Mouse (Mus musculus) gastrocnemius, postnatal 4 days (tissue): ENCODE measurements around the gene Dapp1. TPM values are rescaled to one million over a fixed set of nuclear protein-coding genes. Genes with fewer than 3 reads are reported as not detected.
A peak's percentile ranks its signal among the peaks of the same experiment; 100 is the strongest.
"Not testable (repeated sequence)": the region's sequence is repeated elsewhere in the genome, so short reads cannot be mapped to it uniquely, and the experiment has no call there.

ENCODE experiments used
- DNase-seq, 2 experiments: peaks; one replicate each; pipeline ENCODE4 v3.0.0; 2021 to 2022; ENCODE audit warnings: low spot score in 2 of 2, mixed read lengths in 2 of 2
- total RNA-seq, 2 experiments: library from RNA; stranded (reverse); gene quantifications; 2 replicates each; pipeline ENCODE4 v1.2.3; 2021

Gene Dapp1
- total RNA-seq, 2 experiments from 2014 or later, result 2.6 to 3.4 TPM

DNA sequence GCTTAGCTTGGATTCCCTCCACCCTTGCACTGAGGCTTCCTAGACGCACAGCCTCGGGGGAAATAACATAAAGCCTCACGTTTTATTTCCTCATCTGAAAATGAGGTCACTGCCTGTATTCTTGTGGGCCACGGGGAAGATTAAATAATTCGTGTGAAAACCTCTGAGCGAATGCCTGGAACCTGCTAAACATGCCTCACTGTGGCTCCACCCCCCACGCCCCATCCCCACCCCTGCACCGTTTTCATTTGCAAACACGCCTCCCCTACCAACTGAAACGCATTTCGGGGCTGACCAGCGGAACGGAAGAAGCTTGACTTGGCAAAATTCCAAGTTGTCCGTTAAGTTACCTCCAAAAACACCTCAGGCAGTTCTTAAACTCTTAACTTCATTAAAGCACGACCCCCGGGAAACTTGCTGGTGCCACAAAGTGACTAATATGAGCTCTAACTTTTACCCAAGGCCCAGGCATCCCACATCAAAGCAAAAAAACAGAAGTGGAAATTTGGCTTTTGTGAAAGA is 25.7 kb downstream of the Dapp1 start:
- no peak for DNase-seq

- no peak for DNase-seq
These were observed 27.0 kb downstream of the Dapp1 start for GRCm38 (mm10) chr3:137954256-137954916.

GRCm38 (mm10) chr3:137952914-137953880 is 28.1 kb downstream of the Dapp1 start:
- DNase-seq, result peak in 1 of 2 experiments; percentile 22

DNA sequence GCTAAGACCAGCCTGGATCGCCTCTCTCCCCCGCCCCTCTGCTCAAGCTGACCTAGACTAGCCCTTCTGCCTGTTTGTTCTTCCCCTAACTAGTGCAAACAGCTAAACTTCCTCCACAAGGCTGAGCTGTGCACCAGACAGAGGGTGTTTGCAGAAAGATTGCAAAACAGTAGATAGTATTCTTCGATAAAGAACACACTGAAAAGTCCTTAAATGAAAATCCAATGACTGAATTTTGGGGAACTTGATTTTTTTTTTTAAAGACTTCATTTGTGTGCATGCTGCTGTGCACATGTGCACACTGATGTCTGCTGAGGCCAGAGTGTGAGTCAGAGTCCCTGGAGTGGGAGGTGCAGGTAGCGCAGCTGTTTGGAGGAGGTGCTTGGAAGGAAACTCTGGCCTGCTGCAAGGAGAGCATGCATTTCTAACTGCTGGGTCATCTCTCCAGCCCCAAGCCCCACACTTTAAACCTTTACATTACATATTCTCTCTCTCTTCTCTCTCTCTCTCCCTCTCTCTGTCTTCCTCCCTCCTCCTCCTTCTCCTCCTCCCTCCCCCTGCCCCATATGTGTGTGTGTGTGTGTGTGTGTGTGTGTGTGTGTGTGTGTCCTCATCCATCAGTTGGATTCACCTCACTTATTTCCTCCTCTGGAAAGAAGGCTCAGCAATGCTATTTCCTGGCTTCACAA is 29.0 kb downstream of the Dapp1 start:
- DNase-seq, result peak in 1 of 2 experiments; percentile 31

DNA sequence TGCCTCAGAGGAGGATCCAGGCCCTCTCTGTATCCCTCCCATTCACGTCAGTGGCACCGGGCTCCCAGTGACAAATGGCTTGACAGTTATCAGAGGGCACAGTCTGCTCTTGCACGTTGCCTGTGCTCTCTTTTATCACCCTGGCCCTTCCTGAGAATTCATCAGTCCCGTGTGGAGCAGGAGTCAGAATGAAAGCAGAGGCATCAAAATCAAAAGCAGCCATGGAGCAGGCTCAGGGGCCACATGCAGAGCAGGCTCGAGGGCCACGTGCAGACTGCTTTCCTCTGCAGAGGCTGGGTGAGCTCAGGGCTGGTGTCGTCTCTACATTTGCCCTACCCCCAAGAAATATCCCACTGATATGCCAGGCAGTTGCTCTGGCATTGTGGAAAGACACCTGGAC is 29.5 kb downstream of the Dapp1 start:
- no peak for DNase-seq

GRCm38 (mm10) chr3:137951302-137951701 is 30.0 kb downstream of the Dapp1 start:
- not testable (repeated sequence) for DNase-seq

DNA sequence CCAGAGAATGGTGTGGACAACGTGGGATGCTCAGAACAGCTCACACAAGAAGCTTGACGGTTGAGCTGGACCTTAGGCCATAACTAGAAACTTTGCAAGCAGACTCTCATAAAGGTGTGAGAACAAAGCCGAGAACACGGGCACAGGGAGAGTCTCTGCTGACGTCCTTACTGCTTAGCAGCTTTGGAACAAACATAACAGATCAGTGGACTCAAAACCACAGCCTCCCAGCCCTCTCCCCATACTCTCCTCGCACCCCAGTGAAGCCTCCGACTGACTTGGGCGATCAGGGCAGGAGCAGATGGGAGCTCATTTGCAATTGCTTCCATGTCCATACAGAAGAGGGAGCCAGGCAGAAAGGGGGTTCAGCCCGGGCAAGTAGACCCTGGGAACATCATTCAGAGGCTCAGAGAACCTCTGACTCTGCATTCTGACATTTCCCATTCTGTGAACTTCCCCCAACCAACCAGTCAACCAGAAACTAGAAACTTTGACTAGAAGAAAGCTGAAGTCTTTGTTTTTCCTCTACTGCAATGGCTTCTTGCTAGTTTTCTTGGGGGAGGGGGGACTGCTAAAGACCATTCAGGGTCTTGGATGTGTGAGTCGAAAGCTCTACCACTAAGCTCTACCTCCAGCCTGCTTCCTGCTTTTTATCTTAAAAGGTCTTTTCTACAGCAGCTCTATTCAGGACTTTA is 31.0 kb downstream of the Dapp1 start:
- no peak for DNase-seq

- no peak for DNase-seq
These were observed 33.8 kb downstream of the Dapp1 start for GRCm38 (mm10) chr3:137947525-137947924.

DNA sequence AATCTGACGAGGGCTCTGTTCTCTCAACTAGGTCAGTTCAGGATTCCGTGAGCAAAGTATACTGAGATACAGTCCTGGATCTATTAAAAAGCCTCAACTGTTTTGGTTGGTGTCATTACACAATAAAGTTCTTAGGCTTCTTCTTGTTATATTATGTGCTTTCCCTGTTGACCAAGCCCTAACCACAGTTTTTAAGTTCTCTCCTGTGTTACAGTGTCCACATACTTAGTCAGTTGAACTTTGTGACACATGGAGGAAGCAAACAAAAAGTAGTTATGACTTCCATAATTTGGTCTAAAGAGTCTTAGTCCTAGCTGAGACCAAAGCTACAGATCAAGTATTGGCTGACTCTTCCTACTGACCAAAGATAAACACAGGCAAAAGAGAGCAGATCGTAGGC is 34.5 kb downstream of the Dapp1 start:
- no peak for DNase-seq

GRCm38 (mm10) chr3:137943737-137944154 is 37.6 kb downstream of the Dapp1 start:
- no peak for DNase-seq

DNA sequence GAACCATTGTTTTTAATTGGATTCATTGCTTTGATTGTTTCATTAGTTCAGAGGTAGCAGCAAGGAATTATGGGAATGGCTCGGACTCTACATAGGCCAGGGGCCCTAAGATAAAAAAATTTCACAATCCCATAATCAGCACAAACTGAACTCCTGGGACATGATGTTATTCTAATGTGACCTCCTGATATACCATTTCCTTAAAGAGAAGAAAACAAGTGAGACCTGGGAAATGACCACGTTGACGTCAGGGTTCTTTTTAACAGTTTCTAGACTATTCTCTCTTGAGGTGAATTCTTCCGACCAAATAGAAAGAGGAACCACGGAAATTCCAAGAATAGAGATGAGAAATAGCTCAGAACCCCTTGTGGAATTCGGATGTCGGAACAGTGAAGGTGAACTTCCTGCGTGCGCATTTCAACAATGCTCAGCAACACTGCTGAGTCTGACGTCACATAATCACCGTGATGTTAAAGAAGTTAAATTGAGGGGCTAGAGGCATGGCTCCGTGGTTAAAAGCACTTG is 39.2 kb downstream of the Dapp1 start:
- DNase-seq, result no peak

GRCm38 (mm10) chr3:137941555-137941954 is 39.8 kb downstream of the Dapp1 start:
- no peak for DNase-seq

DNA sequence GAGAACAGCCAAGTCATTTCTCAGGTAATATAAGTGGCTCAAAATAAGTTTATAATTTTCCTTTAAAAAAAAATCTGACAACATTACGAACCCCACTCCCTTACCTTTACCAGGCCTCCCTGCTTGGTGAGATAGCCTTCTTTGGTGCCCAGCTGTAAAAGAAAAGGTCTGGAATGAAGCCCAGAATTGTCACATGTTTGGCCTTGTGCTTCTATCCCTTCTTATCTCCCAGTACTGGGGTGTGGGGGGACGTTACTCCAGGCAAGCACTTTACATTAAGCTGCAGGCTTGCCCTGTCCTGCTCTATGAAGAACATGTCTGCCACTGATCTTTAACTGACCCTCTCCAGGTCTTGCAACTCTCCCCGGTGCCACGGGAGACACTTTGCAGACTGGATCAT is 40.6 kb downstream of the Dapp1 start:
- no peak for DNase-seq

DNA sequence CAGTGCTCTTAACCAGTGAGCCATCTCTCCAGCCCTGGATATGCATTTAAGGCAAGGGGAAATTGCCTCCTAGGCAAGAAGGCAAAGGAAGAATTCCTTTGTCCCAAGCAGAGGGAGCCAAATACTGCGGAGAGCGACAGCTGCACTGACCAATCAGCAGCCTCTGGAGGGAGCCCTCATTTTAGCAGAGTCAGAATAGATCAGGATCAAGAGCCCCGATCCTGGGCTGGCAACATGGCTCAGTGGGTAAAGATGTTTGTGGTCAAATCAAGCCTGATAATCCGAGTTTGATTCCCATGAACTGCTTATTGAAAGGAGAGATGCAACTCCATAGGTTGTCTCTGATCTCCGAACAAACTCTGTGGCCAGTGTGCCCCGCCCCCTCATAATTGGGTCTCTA is 42.7 kb downstream of the Dapp1 start:
- peak in 1 of 2 experiments; percentile 42 for DNase-seq

GRCm38 (mm10) chr3:137936541-137936940 is 44.8 kb downstream of the Dapp1 start:
- no peak for DNase-seq

GRCm38 (mm10) chr3:137935570-137936525 is 45.5 kb downstream of the Dapp1 start:
- no peak for DNase-seq

GRCm38 (mm10) chr3:137933986-137934385 is 47.4 kb downstream of the Dapp1 start:
- DNase-seq, result no peak

- DNase-seq, result no peak
These were observed 48.6 kb downstream of the Dapp1 start for GRCm38 (mm10) chr3:137932748-137933147.

GRCm38 (mm10) chr3:137929940-137930339 is 51.4 kb downstream of the Dapp1 start:
- DNase-seq, result no peak
